Mouse (Mus musculus): ENCODE measurements around the gene Zfp940.
"Not testable (repeated sequence)": the region's sequence is repeated elsewhere in the genome, so short reads cannot be mapped to it uniquely, and the experiment has no call there.

Zfp940 gene

DNA sequence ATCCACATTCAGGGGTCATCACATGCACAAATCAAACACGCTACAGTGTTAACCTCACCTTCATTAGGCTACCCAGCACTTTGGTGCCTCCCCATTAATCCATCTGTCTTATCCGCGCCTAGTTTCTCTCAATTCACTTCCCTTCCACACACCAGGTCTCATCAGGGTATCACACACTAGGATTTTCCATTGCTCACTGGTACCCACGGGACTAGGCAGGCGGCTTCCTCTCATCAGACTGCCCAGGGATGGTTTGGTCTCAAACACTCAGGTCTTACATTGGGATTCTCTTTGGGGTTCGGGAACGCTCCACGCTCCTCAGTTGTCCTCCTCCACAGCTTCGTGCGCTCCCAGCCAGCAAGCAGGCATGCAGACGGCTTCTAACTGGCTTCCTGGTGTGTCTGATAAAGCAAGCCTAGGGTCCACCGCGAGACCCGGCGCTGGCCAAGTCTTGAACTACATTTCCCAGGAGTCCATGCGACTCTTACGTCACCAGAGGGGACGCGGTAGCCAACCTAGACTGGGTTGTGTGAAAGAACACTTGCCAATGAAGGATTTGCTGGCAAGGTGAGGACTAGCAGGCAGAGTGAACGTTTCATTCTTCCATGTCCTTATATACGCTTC, at the start of gene Zfp940:
Gene Zfp940, minus strand, starts transcription at position 451 of the 624 bp plus-strand sequence.
- DNase-seq (ENCODE audit: low spot score in 2 of 2): peak; percentile 62 to 83

DNA sequence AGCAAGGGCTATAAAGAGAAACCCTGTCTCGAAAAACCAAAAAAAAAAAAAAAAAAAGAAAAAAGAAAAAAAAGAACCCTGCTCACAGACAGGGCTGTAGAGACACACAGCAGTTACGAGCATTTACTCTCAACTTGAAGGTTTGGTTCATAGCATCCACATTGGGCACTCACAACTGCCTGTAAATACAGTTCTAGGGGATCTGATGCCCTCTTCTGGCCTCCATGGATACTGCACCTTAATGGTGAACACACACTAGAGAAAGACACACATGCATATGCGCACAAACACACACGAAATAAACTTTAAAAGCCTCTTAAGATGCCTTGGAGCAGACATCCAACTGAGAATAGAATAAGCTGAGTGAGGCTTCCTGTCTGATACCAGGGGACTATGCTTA, 44.9 kb upstream of the Zfp940 start:
- DNase-seq (ENCODE audit: low spot score in 2 of 2): no peak

DNA sequence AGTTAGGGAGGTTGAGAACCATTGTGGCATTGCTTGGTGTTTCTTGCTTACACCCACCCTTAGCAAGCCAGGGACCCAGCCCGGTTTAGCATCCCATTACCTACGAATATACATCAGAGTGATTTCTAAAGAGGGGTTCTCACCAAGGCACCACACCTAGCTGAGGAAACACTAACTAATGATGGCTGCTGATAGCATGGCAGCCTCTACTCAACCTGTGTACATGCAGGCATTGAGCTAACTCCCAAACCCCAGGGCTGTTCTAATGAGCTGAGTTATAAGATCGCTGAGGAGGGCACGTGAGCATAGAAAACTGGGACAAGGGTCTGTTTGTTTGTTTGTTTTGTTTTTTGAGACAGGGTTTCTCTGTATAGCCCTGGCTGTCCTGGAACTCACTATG, 39.3 kb upstream of the Zfp940 start:
- DNase-seq (ENCODE audit: low spot score in 2 of 2): no peak

DNA sequence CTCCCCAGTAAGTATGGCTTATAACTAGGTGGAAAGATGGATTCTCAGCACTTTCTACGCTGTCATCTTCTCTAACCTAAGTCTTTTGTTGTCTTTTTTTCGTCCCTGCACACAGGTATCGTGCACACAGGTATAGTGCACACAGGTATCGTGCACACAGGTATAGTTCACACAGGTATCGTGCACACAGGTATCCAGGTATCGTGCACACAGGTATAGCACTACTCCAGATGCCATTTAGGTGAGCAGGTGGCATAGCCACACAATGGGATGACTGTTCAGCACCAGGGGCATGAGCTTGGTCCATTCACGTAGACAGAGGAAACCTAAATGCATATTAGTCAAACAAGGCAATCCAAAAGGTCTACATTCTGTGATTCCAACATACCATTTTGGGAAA, 37.0 kb upstream of the Zfp940 start:
- no peak for DNase-seq (ENCODE audit: low spot score in 2 of 2)

DNA sequence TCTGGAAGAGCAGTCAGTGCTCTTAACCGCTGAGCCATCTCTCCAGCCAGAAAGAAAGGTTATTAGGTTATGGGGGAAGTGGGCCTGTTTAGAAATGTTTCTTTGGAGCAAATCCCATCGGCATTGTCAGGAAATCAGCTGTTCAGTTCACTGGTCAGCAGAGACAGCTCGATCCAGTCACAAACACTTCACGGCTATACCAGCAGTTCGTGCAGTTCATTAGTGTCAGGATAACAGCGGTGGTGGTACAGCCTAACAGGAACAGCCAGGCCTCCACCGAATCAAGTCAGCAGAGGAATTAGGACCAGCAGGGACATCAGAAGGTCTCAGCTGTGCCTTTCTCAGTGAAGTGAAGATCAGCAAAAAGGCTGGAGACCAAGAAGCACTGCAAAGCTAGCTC, 27.4 kb upstream of the Zfp940 start:
- DNase-seq (ENCODE audit: low spot score in 2 of 2): no peak

DNA sequence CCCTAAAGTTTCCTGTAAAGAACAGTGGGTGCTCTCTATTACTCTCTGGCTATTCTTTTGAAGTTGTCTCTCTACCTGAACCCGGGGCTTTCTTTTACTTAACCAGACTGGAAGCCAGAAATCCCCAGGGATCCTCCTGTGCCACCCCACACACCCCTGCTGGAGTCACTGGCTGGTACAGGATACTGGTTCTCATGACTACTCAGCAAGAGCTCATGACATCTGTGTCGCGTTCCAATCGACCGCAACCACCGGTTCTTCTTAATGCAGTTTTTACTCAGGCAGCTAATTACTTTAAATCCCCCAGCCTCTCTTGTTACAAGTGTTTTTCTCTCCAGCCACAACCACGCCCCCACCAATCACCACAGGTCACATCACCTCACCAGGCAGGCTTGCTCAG, 26.6 kb upstream of the Zfp940 start:
- DNase-seq (ENCODE audit: low spot score in 2 of 2): no peak

DNA sequence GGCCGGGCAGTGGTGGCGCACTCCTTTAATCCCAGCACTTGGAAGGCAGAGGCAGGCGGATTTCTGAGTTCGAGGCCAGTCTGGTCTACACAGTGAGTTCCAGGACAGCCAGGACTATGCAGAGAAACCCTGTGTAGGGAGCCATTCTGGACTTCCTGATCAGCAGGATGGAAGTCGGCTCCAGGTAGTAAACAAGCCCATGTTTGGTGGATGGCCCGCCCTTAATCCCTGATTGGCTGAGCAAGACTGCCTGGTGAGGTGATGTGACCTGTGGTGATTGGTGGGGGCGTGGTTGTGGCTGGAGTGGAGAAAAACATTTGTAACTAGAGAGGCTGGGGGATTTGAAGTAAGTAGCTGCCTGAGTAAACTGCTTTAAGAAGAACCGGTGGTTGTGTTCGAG, 24.1 kb upstream of the Zfp940 start:
- DNase-seq (ENCODE audit: low spot score in 2 of 2): not testable (repeated sequence)

DNA sequence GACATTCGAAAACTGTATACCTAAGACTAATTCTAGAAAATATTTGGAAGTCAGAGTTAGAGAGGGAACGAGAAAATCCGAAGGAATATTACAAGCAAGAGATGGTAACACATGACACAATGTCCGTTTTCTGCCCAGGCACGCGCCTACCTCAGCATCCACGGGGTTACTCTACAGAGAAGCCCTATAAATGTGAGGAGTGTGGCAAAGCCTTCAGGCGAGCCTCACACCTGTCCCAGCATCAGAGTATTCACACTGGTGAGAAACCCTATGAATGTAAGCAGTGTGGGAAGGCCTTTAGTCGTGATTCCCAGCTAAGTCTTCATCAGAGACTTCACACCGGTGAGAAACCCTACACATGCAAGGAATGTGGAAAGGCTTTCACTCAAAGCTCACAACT, 20.8 kb upstream of the Zfp940 start:
- no peak for DNase-seq (ENCODE audit: low spot score in 2 of 2)

DNA sequence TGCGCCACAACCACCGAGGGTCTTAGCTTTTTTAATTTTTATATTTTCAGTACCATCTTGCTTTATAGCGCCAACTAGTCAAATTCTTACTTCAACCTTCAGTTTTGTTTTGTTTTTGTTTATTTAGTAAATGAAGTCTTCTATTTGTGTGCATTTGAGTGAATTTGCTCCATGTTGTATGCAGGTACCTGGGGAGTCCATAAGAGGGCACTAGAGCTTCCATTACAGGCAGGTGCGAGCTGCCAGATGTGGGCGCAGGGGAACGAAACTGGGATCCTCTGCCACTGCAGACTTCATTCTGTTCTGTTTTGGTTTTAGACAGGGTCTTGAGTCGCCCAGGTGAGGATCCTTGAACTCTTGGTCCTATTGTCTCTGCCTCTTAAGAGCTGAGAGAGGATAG, 8.2 kb upstream of the Zfp940 start:
- no peak for DNase-seq (ENCODE audit: low spot score in 2 of 2)

DNA sequence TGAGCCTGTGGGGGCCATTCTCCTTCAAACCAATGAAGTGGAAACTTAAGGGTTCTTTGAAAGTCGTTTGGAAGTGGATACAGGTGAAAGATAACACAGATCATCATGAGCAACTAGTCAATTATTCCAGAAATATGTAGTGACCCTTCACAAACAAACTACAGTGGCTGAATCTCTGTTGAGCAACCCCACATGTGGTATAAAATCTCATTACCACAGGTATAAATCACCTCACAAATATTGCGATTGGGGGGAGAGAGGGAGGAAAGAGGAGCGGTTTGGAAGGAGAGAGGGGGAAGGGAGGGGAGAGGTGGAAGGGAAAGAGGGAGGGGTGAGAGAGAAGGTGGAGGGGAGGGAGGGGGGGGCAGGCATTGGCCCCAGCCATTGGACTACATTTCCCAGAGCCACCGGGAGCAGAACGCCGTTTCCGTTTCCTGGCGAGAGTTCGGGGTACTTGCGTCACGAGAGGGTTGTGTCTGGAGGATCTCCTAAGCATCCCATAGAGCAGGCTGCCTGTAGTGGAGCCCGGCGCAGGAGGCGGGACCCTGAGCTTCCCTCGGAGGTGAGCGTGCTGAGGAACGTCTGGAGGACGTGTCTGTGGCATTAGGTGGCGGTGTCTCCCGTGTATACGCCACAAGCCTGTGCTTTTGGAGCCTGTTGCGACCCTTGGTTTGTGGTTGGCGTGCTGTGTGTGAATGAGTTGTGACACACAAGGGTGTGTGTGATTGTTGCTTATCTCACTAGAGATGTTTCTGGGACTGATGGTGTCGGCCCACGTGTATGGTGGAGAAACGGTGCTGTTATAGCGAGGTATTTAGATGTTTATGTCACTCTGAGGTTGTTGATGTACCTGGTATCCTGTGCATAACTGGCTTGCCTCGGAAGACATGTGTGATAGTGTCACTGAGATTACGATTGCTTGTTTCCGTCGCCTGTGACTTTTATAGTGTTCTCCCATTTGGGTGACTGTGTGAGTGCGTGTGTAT, 6.4 kb upstream of the Zfp940 start, which contains the start of gene Zfp420:
Gene Zfp420, plus strand, starts transcription at position 448 of the 986 bp plus-strand sequence.
- peak; percentile 42 to 78 for DNase-seq (ENCODE audit: low spot score in 2 of 2)

DNA sequence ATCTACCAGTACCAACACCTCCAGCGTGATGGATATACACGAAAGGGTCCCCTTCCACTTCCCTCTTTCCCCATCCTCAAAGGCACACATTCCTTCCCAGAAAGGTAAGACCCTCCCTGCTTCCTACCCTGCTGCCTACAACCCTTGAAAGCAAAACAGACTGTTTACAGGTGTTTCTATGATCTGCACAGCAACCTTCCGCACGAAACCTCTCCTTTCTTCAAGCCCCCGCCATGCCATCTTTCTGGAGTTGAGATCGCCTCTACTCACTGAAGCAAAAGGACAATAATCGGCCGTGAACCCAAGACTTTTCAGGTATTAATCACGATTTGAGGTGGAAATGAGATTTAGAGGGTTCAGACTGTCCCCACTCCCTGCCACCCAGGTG, 644 bp downstream of the Zfp940 start:
- no peak for DNase-seq (ENCODE audit: low spot score in 2 of 2)

DNA sequence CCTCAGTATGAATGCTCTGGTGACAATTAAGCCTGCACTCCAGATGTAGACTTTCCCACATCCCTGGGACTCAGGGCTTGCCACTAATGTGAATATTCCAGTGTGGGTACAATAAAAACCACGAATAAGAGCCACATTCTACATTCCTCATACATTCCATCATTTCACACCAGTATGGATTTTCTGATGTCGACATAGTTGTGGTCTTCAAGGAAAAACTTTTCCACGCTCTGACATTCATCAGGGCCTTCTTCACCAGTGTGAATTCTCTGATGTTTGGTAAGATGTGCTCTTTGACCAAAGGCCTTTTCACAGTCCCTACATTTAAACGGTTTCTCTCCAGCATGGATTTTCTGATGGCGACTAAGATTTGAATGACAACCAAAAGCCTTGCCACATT, 8.9 kb downstream of the Zfp940 start:
- DNase-seq (ENCODE audit: low spot score in 2 of 2): no peak

DNA sequence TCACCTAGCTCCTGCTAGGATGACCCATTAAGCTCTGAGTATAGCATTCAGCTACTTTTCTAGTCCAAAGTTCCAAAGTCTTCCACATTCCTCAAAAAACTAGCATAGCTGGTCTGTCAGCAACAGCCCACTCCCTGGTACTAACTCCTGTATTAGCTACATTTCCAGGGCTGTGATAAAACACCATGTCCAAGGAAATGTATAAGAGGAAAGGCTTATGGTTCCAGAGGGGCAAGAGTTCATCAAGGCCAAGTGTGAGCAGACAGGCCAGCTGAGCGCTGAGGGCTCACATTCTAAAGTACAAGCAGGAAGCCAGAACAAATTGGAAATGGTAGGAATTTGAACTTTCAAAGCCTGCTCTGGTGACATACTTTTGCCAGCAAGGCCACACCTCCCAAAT, 11.4 kb downstream of the Zfp940 start:
- DNase-seq (ENCODE audit: low spot score in 2 of 2): no peak

DNA sequence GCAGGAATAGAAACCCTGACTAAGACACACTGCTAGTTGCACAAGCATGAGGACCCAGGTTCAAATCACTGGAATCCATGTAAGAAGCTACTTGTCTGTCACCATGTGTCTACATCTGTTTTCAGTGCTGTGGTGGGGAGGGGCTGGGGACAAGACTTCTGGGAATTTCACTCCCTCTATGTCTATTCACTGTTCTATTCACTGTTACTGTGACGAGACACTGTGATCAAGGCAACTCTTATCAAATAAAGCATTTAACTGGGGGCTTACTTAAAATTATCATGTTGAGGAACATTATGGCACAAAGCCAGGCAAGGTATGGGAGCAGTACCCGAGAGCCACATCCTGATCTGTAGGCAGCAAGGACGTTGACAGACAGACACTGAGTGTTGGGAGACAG, 14.2 kb downstream of the Zfp940 start:
- no peak for DNase-seq (ENCODE audit: low spot score in 2 of 2)

DNA sequence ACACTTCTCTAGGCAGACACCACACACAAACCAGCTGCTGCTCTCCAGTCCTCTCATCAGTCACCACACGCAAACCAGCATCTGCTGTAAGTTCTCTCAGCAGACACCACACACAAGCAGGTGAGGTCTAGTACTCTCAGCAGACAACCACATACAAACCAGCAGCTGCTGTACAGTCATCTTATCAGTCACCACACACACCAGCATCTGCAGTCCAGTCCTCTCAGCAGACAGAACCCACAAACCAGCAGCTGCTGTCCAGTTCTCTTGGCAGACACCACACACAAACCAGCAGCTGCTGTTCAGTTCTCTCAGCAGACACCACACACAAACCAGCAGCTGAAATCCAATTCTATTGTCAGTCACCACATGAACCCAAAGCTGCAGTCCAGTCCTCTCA, 16.7 kb downstream of the Zfp940 start:
- no peak for DNase-seq (ENCODE audit: low spot score in 2 of 2)

DNA sequence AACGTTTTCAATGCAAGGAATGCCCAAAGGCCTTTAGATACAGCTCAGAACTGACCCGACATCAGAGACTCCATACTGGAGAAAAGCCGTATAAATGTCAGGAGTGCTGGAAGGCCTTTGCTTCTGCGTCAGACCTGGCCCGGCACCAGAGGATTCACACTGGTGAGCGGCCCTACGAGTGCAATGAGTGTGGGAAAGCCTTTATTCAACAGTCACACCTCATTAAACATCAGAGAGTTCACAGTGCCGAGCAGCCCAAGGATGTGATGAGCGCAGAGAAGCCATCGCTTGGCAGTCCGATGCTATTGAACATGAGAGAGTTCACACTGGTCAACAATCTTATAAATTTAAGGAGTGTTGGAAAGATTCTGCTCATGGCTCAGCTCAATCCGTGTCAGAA, 23.7 kb downstream of the Zfp940 start:
- no peak for DNase-seq (ENCODE audit: low spot score in 2 of 2)

DNA sequence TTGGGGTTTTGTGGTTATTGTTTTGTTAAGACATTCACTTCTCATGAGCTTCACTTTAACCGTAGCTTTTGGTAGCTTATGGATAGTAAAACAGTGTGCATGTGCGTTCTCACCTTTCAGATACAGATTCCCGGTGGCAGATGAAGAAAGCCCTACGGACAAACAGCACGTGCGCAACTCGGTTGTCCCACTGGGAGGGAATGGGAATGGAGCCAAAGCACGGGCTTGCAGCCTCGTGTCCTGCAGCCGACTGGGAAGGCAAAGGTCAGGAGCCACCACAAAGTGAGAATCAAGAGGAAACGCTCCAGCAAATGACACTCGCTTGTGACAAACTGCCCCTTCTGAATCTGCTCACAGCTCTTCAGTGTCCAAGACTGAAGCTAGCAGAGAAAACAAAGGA, 25.5 kb downstream of the Zfp940 start:
- no peak for DNase-seq (ENCODE audit: low spot score in 2 of 2)

DNA sequence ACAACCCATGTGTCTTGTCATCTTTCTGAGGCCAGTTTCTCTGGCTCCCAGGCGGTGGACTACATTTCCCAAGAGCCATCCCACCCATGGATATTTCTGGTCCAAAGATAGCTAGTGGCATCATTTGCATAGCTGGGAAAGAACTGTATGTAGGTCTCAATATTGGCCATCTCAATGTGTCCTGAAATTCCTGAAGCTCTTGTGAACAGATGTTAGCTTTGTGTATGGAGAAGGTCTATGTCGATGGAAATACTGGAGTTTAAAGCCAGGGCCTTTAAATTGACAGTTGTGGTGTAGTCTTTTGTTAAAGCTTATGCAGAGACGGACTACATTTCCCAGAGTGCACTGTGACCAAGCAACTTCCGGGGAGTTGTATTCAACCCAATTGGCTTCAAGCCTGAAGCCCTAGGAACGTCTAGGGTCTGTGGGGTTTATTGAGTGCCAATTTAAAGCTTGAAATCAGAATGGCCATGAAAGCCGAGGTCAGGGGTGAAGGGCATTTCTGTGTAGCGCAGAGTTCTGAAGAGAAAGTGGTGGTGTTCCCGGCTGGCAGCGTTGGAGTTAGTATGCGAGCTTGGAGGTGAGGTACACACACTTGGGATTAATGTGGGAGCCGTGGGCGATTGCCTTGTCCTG, 34.7 kb downstream of the Zfp940 start:
- DNase-seq (ENCODE audit: low spot score in 2 of 2): peak; percentile 25 to 50

DNA sequence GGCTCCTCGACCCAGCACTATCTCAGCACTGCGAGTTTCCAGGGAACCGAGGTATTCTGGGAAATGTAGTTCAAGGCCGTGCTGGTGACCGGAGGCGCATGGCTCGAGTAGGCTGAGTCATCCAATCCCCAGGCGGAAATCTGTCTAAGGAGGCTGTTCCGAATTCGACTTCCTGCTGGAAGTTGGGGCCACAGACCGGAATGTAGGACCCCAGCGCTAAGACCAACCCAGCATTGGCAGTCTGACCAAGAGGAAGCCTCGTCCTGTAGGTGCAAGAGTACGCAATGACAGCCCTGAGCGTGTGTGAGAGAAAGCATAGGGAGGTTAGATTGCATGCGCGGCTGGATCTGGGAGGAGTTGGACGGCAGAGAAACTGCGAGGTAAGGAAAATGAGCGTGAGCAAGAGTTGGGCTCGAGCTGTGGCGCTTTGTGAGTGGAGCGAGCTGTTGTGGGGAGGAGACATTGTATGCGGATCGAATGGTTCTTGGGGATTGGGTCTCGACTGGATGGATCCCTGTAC, 37.5 kb downstream of the Zfp940 start, which contains the start of gene Zfp790:
Gene Zfp790, plus strand, starts transcription at position 205 of the 520 bp plus-strand sequence.
- DNase-seq (ENCODE audit: low spot score in 2 of 2): peak; percentile 48 to 79

DNA sequence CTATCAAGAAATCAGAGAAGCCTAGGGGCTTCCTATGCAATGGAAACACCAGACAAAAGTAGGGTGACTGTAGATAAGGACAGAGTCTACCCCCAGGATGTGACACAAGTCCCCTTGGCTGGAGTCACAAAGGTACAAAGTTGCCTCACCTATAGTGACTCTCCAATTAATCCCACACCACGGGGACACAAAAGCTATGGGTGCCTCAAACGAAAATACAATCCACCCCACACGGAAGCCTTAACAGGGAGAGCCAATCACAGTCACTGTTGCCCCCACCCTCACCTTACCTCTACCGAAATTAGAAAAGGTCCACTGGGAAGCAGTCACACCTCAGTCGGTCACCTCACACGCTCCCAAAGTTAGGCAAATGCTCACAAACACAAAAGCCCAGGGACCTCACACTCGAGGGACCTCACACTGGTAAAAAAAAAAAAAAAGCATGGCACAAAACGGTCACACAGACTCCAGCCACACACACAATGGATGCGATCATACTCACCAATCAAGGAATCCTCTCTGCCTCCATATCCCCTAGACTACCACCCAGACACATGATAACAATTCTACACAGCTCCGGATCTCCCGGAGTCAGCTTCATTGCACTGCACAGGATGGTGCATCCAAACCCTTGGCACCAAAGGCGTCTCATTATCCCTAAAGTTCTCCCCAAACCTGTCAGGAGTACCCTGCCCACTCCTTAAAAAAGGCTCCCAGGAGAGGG, 38.2 kb downstream of the Zfp940 start:
- no peak for DNase-seq (ENCODE audit: low spot score in 2 of 2)

DNA sequence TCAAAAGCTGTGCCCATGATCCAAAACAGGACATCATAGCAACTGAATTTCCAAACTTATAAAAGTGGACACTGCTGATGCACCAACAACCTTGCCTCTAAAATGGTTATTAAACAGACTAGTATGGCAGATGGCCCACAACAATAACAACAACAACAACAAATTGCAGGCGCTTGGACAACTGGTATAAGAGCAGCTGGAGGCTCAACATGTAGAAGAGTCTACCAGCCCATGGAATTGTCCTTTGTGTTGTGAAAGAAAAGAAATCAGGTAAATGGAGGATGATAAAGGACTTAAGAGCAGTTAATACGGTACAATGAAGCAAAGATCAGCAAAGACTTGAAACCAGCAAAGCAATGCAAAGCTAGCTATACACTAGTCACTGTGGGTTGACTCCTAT, 39.1 kb downstream of the Zfp940 start:
- no peak for DNase-seq (ENCODE audit: low spot score in 2 of 2)

DNA sequence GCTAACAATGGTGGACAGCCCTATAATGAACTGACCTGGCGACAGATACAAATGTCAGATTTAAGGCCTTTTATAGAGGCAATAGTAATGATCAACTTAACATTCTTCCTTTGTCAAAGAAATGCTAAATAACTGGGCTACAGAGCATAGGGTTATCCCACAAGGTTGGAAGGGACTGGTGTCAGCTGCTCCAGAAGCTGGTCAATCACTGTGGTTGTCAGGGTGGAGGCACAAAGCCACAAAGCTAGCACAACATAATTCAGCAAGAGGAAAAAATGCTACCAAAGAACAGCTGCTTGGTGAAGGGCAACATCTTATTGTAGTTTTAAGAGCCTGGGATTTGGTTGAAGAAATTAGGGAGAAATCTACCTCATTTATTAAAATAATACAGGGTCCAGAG, 41.2 kb downstream of the Zfp940 start:
- DNase-seq (ENCODE audit: low spot score in 2 of 2): no peak
